Mouse (Mus musculus): ENCODE data around the gene Mcmbp. TPM values are rescaled to one million over a fixed set of nuclear protein-coding genes. Genes with fewer than 3 reads are reported as not detected.

The Mcmbp gene
- polyA plus RNA-seq, 1 experiment from 2014 or later = 82.5 TPM

GRCm38 (mm10) chr7:128752012-128752411 lies 11.7 kb upstream of the Mcmbp start:
- no peak overlapping the region for H3K4me3 ChIP-seq (ENCODE audit: low read depth, low read length)
- H3K27ac ChIP-seq (ENCODE audit: low read depth) = no peak overlapping the region
- DNase-seq = no peak
- no peak for TF ChIP-seq CTCF (IDR thresholded peaks at IDR 0.05; ENCODE audit: low read depth)
- H3K36me3 ChIP-seq (ENCODE audit: insufficient read depth) = peaks cover 76% of the 10 kb centered on the region
- WGBS = 84% methylated on average over 4 of the region's 4 CpGs
- ATAC-seq (ENCODE audit: insufficient read depth) = no peak
- no peaks in the 10 kb centered on the region for H3K4me1 ChIP-seq (ENCODE audit: insufficient read depth)
- H3K27me3 ChIP-seq (ENCODE audit: insufficient read depth, low read length) = no peaks in the 10 kb centered on the region
- H3K4me2 ChIP-seq = no peak overlapping the region
- H3K9ac ChIP-seq = no peak overlapping the region
- H3K9me3 ChIP-seq (ENCODE audit: low read depth, low read length) = no peaks in the 10 kb centered on the region

GRCm38 (mm10) chr7:128750296-128750695 lies 10.0 kb upstream of the Mcmbp start:
- TF ChIP-seq CTCF (IDR thresholded peaks at IDR 0.05; ENCODE audit: low read depth) = no peak
- H3K9ac ChIP-seq = no peak overlapping the region
- no peak overlapping the region for H3K27ac ChIP-seq (ENCODE audit: low read depth)
- no peak overlapping the region for H3K4me3 ChIP-seq (ENCODE audit: low read depth, low read length)
- H3K4me2 ChIP-seq = no peak overlapping the region
- H3K9me3 ChIP-seq (ENCODE audit: low read depth, low read length) = no peaks in the 10 kb centered on the region
- H3K27me3 ChIP-seq (ENCODE audit: insufficient read depth, low read length) = no peaks in the 10 kb centered on the region
- DNase-seq (no peak), ATAC-seq (ENCODE audit: insufficient read depth) (no peak)
- 85% methylated on average over 9 of the region's 9 CpGs for WGBS
- peaks cover 10% of the 10 kb centered on the region for H3K4me1 ChIP-seq (ENCODE audit: insufficient read depth)
- H3K36me3 ChIP-seq (ENCODE audit: insufficient read depth) = peaks cover 63% of the 10 kb centered on the region

GRCm38 (mm10) chr7:128748758-128749157 lies 8.5 kb upstream of the Mcmbp start:
- 50% methylated on average over 3 of the region's 3 CpGs for WGBS
- Histone ChIP-seq H3K9me3 (ENCODE audit: low read depth, low read length) (no peaks in the 10 kb centered on the region), H3K27ac (ENCODE audit: low read depth) (peak overlapping the region; percentile 3; the same call in 1 of the 2 replicates), H3K36me3 (ENCODE audit: insufficient read depth) (peaks cover 48% of the 10 kb centered on the region), H3K9ac (no peak overlapping the region), H3K27me3 (ENCODE audit: insufficient read depth, low read length) (no peaks in the 10 kb centered on the region), H3K4me1 (ENCODE audit: insufficient read depth) (peaks cover 14% of the 10 kb centered on the region), H3K4me2 (0 out of 2 replicates have a peak overlapping the region, but pooled peaks have one; percentile 3), H3K4me3 (ENCODE audit: low read depth, low read length) (no peak overlapping the region)
- DNase-seq (peak; percentile 76), ATAC-seq (ENCODE audit: insufficient read depth) (no peak)
- TF ChIP-seq CTCF (IDR thresholded peaks at IDR 0.05; ENCODE audit: low read depth) = no peak

- DNase-seq = no peak
- ATAC-seq (ENCODE audit: insufficient read depth) = no peak
- 77% methylated on average over 10 of the region's 10 CpGs for whole genome bisulfite sequencing
- TF ChIP-seq CTCF (IDR thresholded peaks at IDR 0.05; ENCODE audit: low read depth) = no peak
- no peak overlapping the region for H3K27ac ChIP-seq (ENCODE audit: low read depth)
- peak overlapping the region; percentile 85; the same call in 1 of the 2 replicates for H3K9ac ChIP-seq
- H3K27me3 ChIP-seq (ENCODE audit: insufficient read depth, low read length) = no peaks in the 10 kb centered on the region
- H3K36me3 ChIP-seq (ENCODE audit: insufficient read depth) = peaks cover 22% of the 10 kb centered on the region
- H3K9me3 ChIP-seq (ENCODE audit: low read depth, low read length) = no peaks in the 10 kb centered on the region
- peak overlapping the region; percentile 70 for H3K4me3 ChIP-seq (ENCODE audit: low read depth, low read length)
- H3K4me2 ChIP-seq = peak overlapping the region; percentile 81
- peaks cover 14% of the 10 kb centered on the region for H3K4me1 ChIP-seq (ENCODE audit: insufficient read depth)
Observed at GRCm38 (mm10) chr7:128746151-128746550, 5.9 kb upstream of the Mcmbp start.

- Histone ChIP-seq H3K4me3 (ENCODE audit: low read depth, low read length) (peak within 1 kb of the TSS; percentile 70), H3K36me3 (ENCODE audit: insufficient read depth) (peaks cover 9% of the 10 kb centered on the region; the same call in 1 of the 2 replicates), H3K27ac (ENCODE audit: low read depth) (peak within 1 kb of the TSS; percentile 10; the same call in 1 of the 2 replicates), H3K4me2 (peak within 1 kb of the TSS; percentile 81), H3K9me3 (ENCODE audit: low read depth, low read length) (no peaks in the 10 kb centered on the region), H3K4me1 (ENCODE audit: insufficient read depth) (peaks cover 14% of the 10 kb centered on the region), H3K27me3 (ENCODE audit: insufficient read depth, low read length) (no peaks in the 10 kb centered on the region), H3K9ac (peak within 1 kb of the TSS; percentile 85)
- WGBS = under 1% methylated on average over 55 of the region's 55 CpGs
- ATAC-seq (ENCODE audit: insufficient read depth) = peak; percentile 84
- DNase-seq = peak; percentile 99
- TF ChIP-seq CTCF (IDR thresholded peaks at IDR 0.05; ENCODE audit: low read depth) = no peak
Observed at GRCm38 (mm10) chr7:128744684-128745485, 4.6 kb upstream of the Mcmbp start, which contains the start of gene Sec23ip. Gene Sec23ip, plus strand, starts transcription at chr7:128744943.

- ATAC-seq (ENCODE audit: insufficient read depth) (no peak), DNase-seq (no peak)
- Histone ChIP-seq H3K4me3 (ENCODE audit: low read depth, low read length) (peak overlapping the region; percentile 70), H3K27ac (ENCODE audit: low read depth) (no peak overlapping the region), H3K9me3 (ENCODE audit: low read depth, low read length) (no peaks in the 10 kb centered on the region), H3K9ac (no peak overlapping the region; the same call in 1 of the 2 replicates), H3K4me2 (peak overlapping the region; percentile 81), H3K4me1 (ENCODE audit: insufficient read depth) (peaks cover 15% of the 10 kb centered on the region), H3K27me3 (ENCODE audit: insufficient read depth, low read length) (no peaks in the 10 kb centered on the region), H3K36me3 (ENCODE audit: insufficient read depth) (peaks cover 9% of the 10 kb centered on the region; the same call in 1 of the 2 replicates)
- WGBS = 51% methylated on average over 2 of the region's 2 CpGs
- no peak for TF ChIP-seq CTCF (IDR thresholded peaks at IDR 0.05; ENCODE audit: low read depth)
Observed at GRCm38 (mm10) chr7:128743898-128744297, 3.6 kb upstream of the Mcmbp start.
